Mouse (Mus musculus) embryo, embryonic 11 days (tissue): ENCODE results near the gene Armc9.

ENCODE experiments used
- DNase-seq: peaks from one replicate; pipeline ENCODE4 v3.0.0-alpha.2; 2015

Gene Armc9

GRCm38 (mm10) chr1:86285295-86285694 lies 130.7 kb downstream of the Armc9 start:
- no peak for DNase-seq

- DNase-seq = no peak
Observed at GRCm38 (mm10) chr1:86287473-86287872, 132.9 kb downstream of the Armc9 start.

- no peak for DNase-seq
Observed at GRCm38 (mm10) chr1:86290452-86290851, 135.9 kb downstream of the Armc9 start.

GRCm38 (mm10) chr1:86293091-86293490 lies 138.5 kb downstream of the Armc9 start:
- no peak for DNase-seq

GRCm38 (mm10) chr1:86293868-86294267 lies 139.3 kb downstream of the Armc9 start:
- no peak for DNase-seq

GRCm38 (mm10) chr1:86294472-86294871 lies 139.9 kb downstream of the Armc9 start:
- DNase-seq = peak; percentile 35

GRCm38 (mm10) chr1:86300093-86300492 lies 145.5 kb downstream of the Armc9 start:
- DNase-seq = peak; percentile 55

- no peak for DNase-seq
Observed at GRCm38 (mm10) chr1:86300731-86301130, 146.2 kb downstream of the Armc9 start.

GRCm38 (mm10) chr1:86301221-86302091 lies 146.9 kb downstream of the Armc9 start:
- no peak for DNase-seq

- DNase-seq = no peak
Observed at GRCm38 (mm10) chr1:86302532-86302931, 148.0 kb downstream of the Armc9 start, which contains the start of gene B3gnt7. TSS of gene B3gnt7 (plus strand) at chr1:86302832.

GRCm38 (mm10) chr1:86303063-86303872 lies 148.7 kb downstream of the Armc9 start:
- DNase-seq = peak; percentile 82

- DNase-seq = no peak
Observed at GRCm38 (mm10) chr1:86303873-86304250, 149.3 kb downstream of the Armc9 start.

GRCm38 (mm10) chr1:86306686-86307085 lies 152.1 kb downstream of the Armc9 start:
- DNase-seq = no peak

- no peak for DNase-seq
Observed at GRCm38 (mm10) chr1:86307177-86307762, 152.7 kb downstream of the Armc9 start.

- no peak for DNase-seq
Observed at GRCm38 (mm10) chr1:86307871-86308641, 153.5 kb downstream of the Armc9 start.

GRCm38 (mm10) chr1:86309270-86309833 lies 154.8 kb downstream of the Armc9 start:
- no peak for DNase-seq

GRCm38 (mm10) chr1:86310536-86311310 lies 156.1 kb downstream of the Armc9 start:
- peak; percentile 40 for DNase-seq

GRCm38 (mm10) chr1:86311467-86312005 lies 157.0 kb downstream of the Armc9 start:
- no peak for DNase-seq

- DNase-seq = no peak
Observed at GRCm38 (mm10) chr1:86312269-86312668, 157.7 kb downstream of the Armc9 start.

GRCm38 (mm10) chr1:86313096-86313771 lies 158.7 kb downstream of the Armc9 start:
- DNase-seq = no peak

GRCm38 (mm10) chr1:86313772-86314125 lies 159.2 kb downstream of the Armc9 start:
- DNase-seq = peak; percentile 16
